Mouse (Mus musculus) liver, adult 2 months (tissue): ENCODE measurements around the gene Fgf15.

Experiments
- CTCF ChIP-seq: fragments of 200-500 bp; IDR thresholded peaks from 2 replicates; pipeline ENCODE4 v1.5.1; 2011; ENCODE audit warnings: low read depth, low read length, control low read depth
- POLR2A ChIP-seq: fragments of 200-500 bp; IDR thresholded peaks from 2 replicates; pipeline ENCODE4 v1.6.1; 2011; ENCODE audit warnings: low read length, control low read depth; ENCODE audit not compliant: insufficient read depth; ENCODE audit errors: extremely low read depth

GRCm38 (mm10) chr7:144907793-144908192 is 11.5 kb downstream of the Fgf15 start:
- TF ChIP-seq CTCF (no peak), POLR2A (no peak)
